Mouse (Mus musculus) C2C12 (cell line): ENCODE measurements around the gene Hdgfl2. TPM values are rescaled to one million over a fixed set of nuclear protein-coding genes. Genes with fewer than 3 reads are reported as not detected.

Experiments used
- H3K27me3 ChIP-seq: one replicate; pipeline ENCODE4 v1.6.1; 2011; ENCODE audit not compliant: control insufficient read depth, insufficient read depth, insufficient read length
- H3K36me3 ChIP-seq: one replicate; pipeline ENCODE4 v1.6.1; 2011; ENCODE audit not compliant: control insufficient read depth, insufficient read depth
- H3K4me3 ChIP-seq: one replicate; pipeline ENCODE4 v1.5.1; 2011; ENCODE audit warnings: mild to moderate bottlenecking, control low read depth; ENCODE audit not compliant: poor library complexity, insufficient read depth, severe bottlenecking
- H3K79me2 ChIP-seq: one replicate; pipeline ENCODE4 v1.6.1; 2011; ENCODE audit not compliant: control insufficient read depth, insufficient read depth
- H3K79me3 ChIP-seq: one replicate; pipeline ENCODE4 v1.6.1; 2011; ENCODE audit warnings: low read depth, control low read depth
- H3ac ChIP-seq: one replicate; pipeline ENCODE3; 2011; ENCODE audit warnings: low read depth; ENCODE audit not compliant: control insufficient read depth, insufficient read length
- CEBPB ChIP-seq: IDR thresholded peaks from one replicate; pipeline ENCODE4 v1.6.1; 2011; ENCODE audit warnings: low read depth, mild to moderate bottlenecking, control low read depth, moderate library complexity
- CTCF ChIP-seq: IDR thresholded peaks from one replicate; pipeline ENCODE4 v1.5.1; 2011; ENCODE audit not compliant: control insufficient read depth, insufficient read depth, insufficient read length
- FOSL1 ChIP-seq: IDR thresholded peaks from one replicate; pipeline ENCODE4 v1.8.0; 2011; ENCODE audit warnings: mild to moderate bottlenecking, low read length; ENCODE audit not compliant: poor library complexity, insufficient read depth, severe bottlenecking
- MAX ChIP-seq: IDR thresholded peaks from one replicate; pipeline ENCODE4 v1.6.1; 2011; ENCODE audit warnings: mild to moderate bottlenecking, control low read depth
- MYOD1 ChIP-seq: IDR thresholded peaks from one replicate; pipeline ENCODE4 v1.6.1; 2011; ENCODE audit warnings: low read depth; ENCODE audit not compliant: control insufficient read depth, insufficient read length
- MYOG ChIP-seq: IDR thresholded peaks from one replicate; pipeline ENCODE4 v1.6.1; 2011; ENCODE audit not compliant: control insufficient read depth, insufficient read length; ENCODE audit errors: extremely low read depth
- USF1 ChIP-seq: IDR thresholded peaks from one replicate; pipeline ENCODE4 v1.6.1; 2011; ENCODE audit warnings: low read depth, mild to moderate bottlenecking, control low read depth, moderate library complexity
- polyA plus RNA-seq: library from polyadenylated mRNA; unstranded; fragments of >200 nt; fragmentation: generic; extraction: Trizol; gene quantifications from one replicate; pipeline ENCODE4 v1.2.1, GENCODE M21; 2012; ENCODE audit warnings: missing spikeins

The Hdgfl2 gene
- polyA plus RNA-seq, 1 experiment, result 64.5 TPM

GRCm38 (mm10) chr17:56121826-56122225 is 42.4 kb downstream of the Hdgfl2 start, which contains the start of gene Lrg1:
Gene Lrg1, minus strand, starts transcription at chr17:56122001.
- H3K79me2 ChIP-seq, result no peaks in the 10 kb centered on the region
- H3K79me3 ChIP-seq, result no peaks in the 10 kb centered on the region
- TF ChIP-seq FOSL1 (no peak), MYOD1 (no peak), MYOG (no peak), CEBPB (no peak), CTCF (no peak), MAX (no peak), USF1 (no peak)
- H3K4me3 ChIP-seq, result no peak within 1 kb of the TSS
- no peak within 1 kb of the TSS for H3ac ChIP-seq
- no peaks in the 10 kb centered on the region for H3K36me3 ChIP-seq
- H3K27me3 ChIP-seq, result peaks cover 43% of the 10 kb centered on the region

- no peaks in the 10 kb centered on the region for H3K36me3 ChIP-seq
- H3K27me3 ChIP-seq, result peaks cover 56% of the 10 kb centered on the region
- H3K79me3 ChIP-seq, result no peaks in the 10 kb centered on the region
- TF ChIP-seq MAX (no peak), USF1 (no peak), MYOD1 (no peak), FOSL1 (no peak), MYOG (no peak), CTCF (no peak), CEBPB (no peak)
- no peak overlapping the region for H3ac ChIP-seq
- H3K4me3 ChIP-seq, result no peak overlapping the region
- H3K79me2 ChIP-seq, result no peaks in the 10 kb centered on the region
These were observed 43.7 kb downstream of the Hdgfl2 start for GRCm38 (mm10) chr17:56123161-56123560.

DNA sequence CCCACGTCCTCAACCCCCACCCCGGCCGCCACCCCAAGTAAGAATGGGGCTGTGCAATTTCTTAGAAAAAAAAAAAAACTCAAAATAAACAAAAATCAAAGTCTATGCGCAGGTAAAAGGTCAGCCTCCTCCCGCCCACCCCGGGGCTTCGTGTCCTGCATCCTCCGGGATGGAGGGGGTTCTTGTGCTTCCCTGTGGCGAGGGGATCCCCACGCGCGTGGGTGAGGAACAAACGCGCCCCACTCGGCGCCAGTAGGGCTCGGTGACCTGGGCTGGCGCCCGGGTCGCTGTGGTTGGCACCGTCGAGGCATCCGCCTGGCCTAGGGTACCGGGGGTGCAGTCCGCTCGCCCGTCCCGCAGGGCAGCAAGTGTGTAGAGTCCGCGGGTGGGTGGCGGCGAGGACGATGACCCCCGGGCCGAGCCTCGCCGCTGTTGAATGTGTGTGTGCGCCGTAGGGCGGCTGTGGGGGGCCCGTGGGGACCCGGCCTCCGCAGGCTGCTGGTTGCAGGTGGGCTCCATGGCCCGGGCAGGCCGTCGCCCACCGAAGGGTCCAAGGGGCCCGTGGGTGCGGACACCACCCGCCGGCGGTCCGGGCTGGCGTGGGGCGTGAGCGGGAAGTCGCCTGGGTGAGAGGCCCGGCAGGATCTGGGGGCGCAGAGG is 44.4 kb downstream of the Hdgfl2 start:
- Histone ChIP-seq H3K27me3 (peaks cover 58% of the 10 kb centered on the region), H3ac (no peak overlapping the region), H3K79me3 (no peaks in the 10 kb centered on the region), H3K4me3 (no peak overlapping the region), H3K36me3 (no peaks in the 10 kb centered on the region), H3K79me2 (no peaks in the 10 kb centered on the region)
- no peak for TF ChIP-seq MAX
- no peak for TF ChIP-seq USF1
- no peak for TF ChIP-seq MYOD1
- no peak for TF ChIP-seq MYOG
- TF ChIP-seq CTCF, result no peak
- TF ChIP-seq CEBPB, result no peak
- TF ChIP-seq FOSL1, result no peak

DNA sequence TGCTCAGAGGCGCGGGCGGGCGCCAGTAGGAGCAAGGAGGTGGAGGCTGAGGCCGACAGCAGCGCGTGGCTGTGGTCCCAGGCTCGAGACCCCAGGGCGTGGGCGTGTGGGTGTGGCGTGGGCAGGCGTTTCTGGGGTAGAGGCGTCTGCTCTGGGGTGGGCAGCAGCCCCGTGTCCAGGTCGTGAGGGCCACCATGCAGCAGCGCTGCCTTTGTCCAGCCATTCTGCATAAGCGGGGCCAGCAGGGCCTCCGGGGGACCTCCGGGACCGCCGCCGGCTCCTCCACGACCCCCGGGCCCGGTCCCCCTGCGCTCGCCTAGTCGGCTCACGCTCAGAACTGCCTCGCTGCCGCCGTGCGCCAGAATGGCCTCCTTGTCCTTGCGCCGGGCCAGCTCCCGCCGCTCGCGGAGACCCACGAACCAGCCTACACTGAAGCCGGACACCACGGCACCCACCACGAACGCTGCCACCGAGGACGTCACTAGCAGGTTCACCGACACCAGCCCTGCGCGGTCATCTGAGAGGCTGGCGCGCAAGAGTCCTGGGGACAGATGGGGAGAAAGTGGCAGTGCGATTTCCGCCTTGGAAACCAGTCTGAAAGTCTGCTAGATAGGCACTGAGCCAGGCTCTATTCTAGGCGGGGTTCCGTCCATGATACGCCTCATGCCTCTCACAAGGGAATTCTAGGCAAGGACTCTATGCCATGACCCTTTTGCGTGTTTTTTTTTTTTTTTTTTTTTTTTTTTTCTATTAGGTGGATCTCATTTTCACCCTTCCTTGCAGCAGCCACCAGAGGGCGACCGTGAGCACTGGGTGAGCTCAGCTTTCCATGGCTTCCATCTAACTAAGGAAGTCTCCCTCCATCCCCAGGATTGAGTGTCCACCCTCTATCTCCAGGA is 45.2 kb downstream of the Hdgfl2 start:
- H3K4me3 ChIP-seq, result no peak overlapping the region
- no peaks in the 10 kb centered on the region for H3K36me3 ChIP-seq
- H3ac ChIP-seq, result no peak overlapping the region
- no peaks in the 10 kb centered on the region for H3K79me3 ChIP-seq
- H3K79me2 ChIP-seq, result no peaks in the 10 kb centered on the region
- no peak for TF ChIP-seq MAX
- no peak for TF ChIP-seq FOSL1
- TF ChIP-seq CTCF, result no peak
- TF ChIP-seq CEBPB, result no peak
- no peak for TF ChIP-seq MYOD1
- no peak for TF ChIP-seq MYOG
- TF ChIP-seq USF1, result no peak
- H3K27me3 ChIP-seq, result peaks cover 51% of the 10 kb centered on the region

DNA sequence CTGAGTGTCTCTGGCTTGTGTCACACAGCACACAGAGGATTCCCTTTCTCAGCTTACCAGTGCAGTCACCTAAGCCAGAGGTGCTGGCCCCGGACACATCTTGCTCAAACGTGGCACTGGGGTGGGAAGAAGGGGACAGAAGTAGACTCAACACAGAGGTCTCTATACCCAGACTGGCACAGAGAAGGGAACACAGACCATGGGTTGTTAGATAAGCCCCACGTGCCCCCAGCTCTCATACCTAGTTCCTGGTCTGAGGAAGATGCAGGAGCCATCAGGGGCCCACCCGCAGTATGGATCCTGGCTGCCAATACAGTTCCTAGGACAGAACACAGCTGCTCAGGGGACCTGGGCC is 45.8 kb downstream of the Hdgfl2 start:
- TF ChIP-seq MYOG (no peak), MYOD1 (no peak), FOSL1 (no peak), CEBPB (no peak), CTCF (no peak), USF1 (no peak), MAX (no peak)
- Histone ChIP-seq H3K36me3 (no peaks in the 10 kb centered on the region), H3K27me3 (peaks cover 44% of the 10 kb centered on the region)

More for the DNA sequence above, 45.8 kb downstream of the Hdgfl2 start:
- Histone ChIP-seq H3ac (no peak overlapping the region), H3K4me3 (no peak overlapping the region), H3K79me3 (no peaks in the 10 kb centered on the region), H3K79me2 (no peaks in the 10 kb centered on the region)
